Mouse (Mus musculus) embryonic stem cell, embryonic (primary cell): ENCODE results near the gene Tlcd1.

Experiments
- CTCF ChIA-PET, 4 experiments: fragments of 300-600 bp in 2 of 4; fragments of 350-600 bp in 2 of 4; sonication (Branson Sonifier 250); formaldehyde crosslinking; loops; one replicate each; lab custom pipeline; 2022; ENCODE audit warnings: inconsistent platforms in 2 of 4; lab: Charles Lee
- POLR2A ChIA-PET, 4 experiments: fragments of 300-600 bp in 2 of 4; fragments of 350-600 bp in 2 of 4; sonication (Branson Sonifier 250); formaldehyde crosslinking; loops; one replicate each; lab custom pipeline; 2022; ENCODE audit warnings: antibody characterized with exemption in 4 of 4, inconsistent platforms in 1 of 4; lab: Charles Lee

The Tlcd1 gene

GRCm38 (mm10) chr11:78177903-78178858 is 1.7 kb downstream of the Tlcd1 start:
- POLR2A ChIA-PET, result interaction anchor here (0.6 to 16.1 kb wide), 56 partner anchors 9 to 351 kb away, joined by 3 to 461 read pairs (median 6); partner anchors contain the start of genes Eral1 (in 2 of the 4), Phf12 (in 2 of the 4), Rab34 (in 2 of the 4) and Sdf2 (in 2 of the 4)
- CTCF ChIA-PET, result interaction anchor here in 3 of 4 experiments (0.5 to 3.6 kb wide), 24 partner anchors 11 to 352 kb away, joined by 3 to 35 read pairs (median 3); partner anchors contain the start of genes Dhrs13 (in 1 of the 3), Flot2 (in 1 of the 3), Pipox (in 1 of the 3) and Traf4 (in 1 of the 3)

DNA sequence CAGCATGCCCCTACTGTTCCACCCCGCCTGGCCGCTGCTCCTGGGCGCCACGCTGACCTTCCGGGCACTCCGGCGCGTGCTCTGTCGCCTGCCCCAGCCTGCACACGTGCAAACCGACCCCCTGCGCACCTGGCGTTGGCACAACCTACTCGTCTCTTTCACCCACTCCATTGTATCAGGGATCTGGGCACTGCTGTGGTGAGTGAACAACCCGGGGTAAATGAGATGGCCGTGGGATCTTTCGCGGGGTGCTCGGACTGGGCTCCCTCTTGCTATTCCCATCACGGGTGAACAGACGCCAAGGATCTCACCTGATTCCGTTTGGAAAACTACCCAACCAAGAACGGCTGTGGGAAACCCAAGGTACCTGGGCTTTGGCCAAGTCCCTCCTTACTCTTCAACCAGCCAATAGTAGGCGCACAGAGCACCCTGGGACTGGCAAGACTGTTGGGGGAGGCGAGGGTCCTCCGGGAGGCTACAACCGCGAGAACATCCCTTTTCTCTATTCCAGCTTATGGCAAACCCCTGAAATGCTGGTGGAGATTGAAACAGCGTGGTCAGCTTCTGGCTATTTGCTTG is 2.4 kb downstream of the Tlcd1 start:
- ChIA-PET CTCF (interaction anchor here in 2 of 4 experiments (0.6 to 3.6 kb wide), 11 partner anchors 12 to 353 kb away, joined by 3 to 35 read pairs (median 7); partner anchors contain the start of genes Dhrs13 (in 1 of the 2), Pipox (in 1 of the 2) and Traf4 (in 1 of the 2)), POLR2A (interaction anchor here (0.6 to 16.1 kb wide), 39 partner anchors 8 to 285 kb away, joined by 3 to 461 read pairs (median 5); partner anchors contain the start of genes Phf12 (in 2 of the 4), Proca1 (in 2 of the 4), Rab34 (in 2 of the 4) and Traf4 (in 2 of the 4))

GRCm38 (mm10) chr11:78179438-78179999 is 3.0 kb downstream of the Tlcd1 start:
- CTCF ChIA-PET, result interaction anchor here in 1 of 4 experiments (0.6 to 2.9 kb wide), 3 partner anchors 16 to 160 kb away, joined by 3 to 10 read pairs (median 4); no protein-coding TSS in a partner anchor
- POLR2A ChIA-PET, result interaction anchor here (0.8 to 16.1 kb wide), 35 partner anchors 8 to 232 kb away, joined by 3 to 461 read pairs (median 4); partner anchors contain the start of genes Phf12 (in 2 of the 4), Proca1 (in 2 of the 4), Rab34 (in 2 of the 4) and Traf4 (in 2 of the 4)

DNA sequence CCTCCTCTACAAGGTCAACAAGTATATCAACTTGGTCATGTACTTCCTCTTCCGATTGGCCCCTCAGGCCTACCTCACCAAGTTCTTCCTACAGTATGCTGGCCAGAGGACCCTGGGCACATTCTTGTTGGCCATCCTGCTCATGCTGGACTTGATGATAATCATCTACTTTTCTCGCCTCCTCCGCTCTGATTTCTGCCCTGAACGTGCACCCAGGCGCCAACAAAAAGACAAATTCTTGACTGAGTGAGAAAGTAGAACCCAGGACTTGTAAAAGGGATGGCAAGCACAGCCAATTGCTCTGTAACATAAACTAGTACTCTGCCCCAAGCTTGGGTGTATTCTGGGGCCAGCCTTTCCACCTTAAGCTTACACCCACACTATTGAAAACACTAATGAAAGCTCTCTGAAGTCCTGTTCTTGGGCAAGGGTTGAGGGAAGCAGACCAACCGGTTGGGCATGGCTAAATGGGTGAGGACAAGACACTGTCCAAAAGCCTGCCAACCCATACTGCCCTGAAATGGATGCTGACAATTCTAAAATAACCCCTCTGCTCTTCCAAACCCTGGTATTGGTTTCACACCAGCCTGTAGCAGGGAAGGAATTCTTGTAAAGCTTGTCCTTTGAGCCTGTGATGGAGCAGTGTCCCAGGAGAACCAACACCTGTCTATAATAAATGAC is 3.7 kb downstream of the Tlcd1 start:
- POLR2A ChIA-PET, result interaction anchor here (0.6 to 16.1 kb wide), 40 partner anchors 7 to 572 kb away, joined by 3 to 461 read pairs (median 4); partner anchors contain the start of genes Eral1 (in 2 of the 4), Phf12 (in 2 of the 4), Proca1 (in 2 of the 4) and Traf4 (in 2 of the 4)

GRCm38 (mm10) chr11:78181830-78182357 is 5.4 kb downstream of the Tlcd1 start:
- POLR2A ChIA-PET, result interaction anchor here (0.6 to 16.1 kb wide), 32 partner anchors 8 to 508 kb away, joined by 3 to 461 read pairs (median 13); partner anchors contain the start of genes Fam222b (in 2 of the 4), Phf12 (in 2 of the 4), Proca1 (in 2 of the 4) and Traf4 (in 2 of the 4)
- CTCF ChIA-PET, result no interaction called here

More for the DNA sequence above, 3.7 kb downstream of the Tlcd1 start:
- CTCF ChIA-PET, result interaction anchor here in 1 of 4 experiments (0.8 kb wide), 1 partner anchor 21 kb away, joined by 3 read pairs; no protein-coding TSS in a partner anchor

DNA sequence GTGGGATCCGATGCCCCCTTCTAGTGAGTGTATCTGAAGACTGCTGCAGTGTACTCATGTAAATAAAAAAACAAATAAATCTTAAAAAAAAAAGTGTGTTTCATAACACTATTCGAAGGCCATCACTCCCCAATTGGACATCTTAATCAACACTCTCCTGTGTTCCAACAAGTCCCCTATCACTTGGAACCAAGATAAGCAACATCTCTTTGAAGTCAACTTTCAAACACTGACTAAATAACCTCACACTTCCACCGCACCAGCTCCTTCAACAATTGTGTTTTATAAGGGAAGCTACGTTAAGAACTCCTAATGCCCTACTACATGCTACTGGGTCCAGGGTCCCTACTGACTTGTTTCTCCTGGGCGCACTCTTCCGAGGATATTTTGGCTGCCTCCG is 5.9 kb downstream of the Tlcd1 start:
- CTCF ChIA-PET, result interaction anchor here in 2 of 4 experiments (0.7 to 2.5 kb wide), 4 partner anchors 12 to 1839 kb away, joined by 3 to 29 read pairs (median 4); no protein-coding TSS in a partner anchor

DNA sequence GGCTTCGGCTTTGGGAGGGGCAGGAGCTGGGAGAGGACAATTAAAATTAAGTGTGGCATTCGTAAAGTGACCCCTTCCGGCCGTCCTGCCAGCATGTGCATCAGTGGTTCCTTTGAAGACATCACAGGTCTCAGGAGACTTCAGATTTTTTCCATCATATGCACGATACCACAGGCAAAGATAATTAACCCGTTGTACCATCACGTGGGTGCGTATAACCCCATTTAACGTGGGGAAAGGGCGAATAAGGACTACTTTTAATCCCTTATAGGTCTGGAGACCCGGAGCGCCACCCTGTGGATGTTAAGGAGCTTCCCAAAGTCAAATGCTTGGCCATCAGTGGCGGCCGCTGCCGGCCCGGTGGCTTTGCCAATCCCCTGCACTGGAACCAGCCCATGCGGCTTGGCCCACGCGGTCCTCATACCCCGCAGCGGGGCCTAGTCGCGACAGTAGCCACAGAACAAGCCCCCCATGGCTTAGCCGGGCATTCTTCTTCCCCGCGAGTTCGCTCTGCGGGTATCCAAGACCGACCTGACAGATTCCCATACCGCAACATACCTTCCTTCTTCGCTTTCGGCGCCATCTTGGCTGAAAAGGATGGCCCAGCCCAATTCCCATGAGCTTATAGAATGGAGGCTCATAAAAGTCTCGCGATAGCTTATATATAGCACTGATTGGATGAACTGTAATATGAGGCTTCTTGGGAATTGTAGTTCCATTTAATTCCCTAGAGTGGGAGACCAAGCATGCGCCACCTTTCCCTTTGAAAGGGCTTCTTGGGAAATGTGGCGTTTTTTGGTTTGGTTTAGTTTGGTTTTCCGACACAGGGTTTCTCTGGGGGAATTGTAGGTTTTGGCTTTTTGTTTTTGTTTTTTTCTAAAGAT is 6.7 kb downstream of the Tlcd1 start, which contains the start of gene Rpl23a:
Gene Rpl23a (minus strand): TSS at position 624 of the 884 bp plus-strand sequence.
- ChIA-PET POLR2A (interaction anchor here (0.5 to 16.1 kb wide), 152 partner anchors 8 to 690 kb away, joined by 3 to 461 read pairs (median 4); partner anchors contain the start of genes Fam222b (in 3 of the 4), Flot2 (in 3 of the 4), Phf12 (in 3 of the 4) and Pigs (in 3 of the 4)), CTCF (interaction anchor here in 3 of 4 experiments (0.5 to 2.5 kb wide), 16 partner anchors 9 to 1840 kb away, joined by 3 to 29 read pairs (median 4); partner anchors contain the start of genes Dhrs13 (in 1 of the 3) and Myo18a (in 1 of the 3))

More for the DNA sequence above, 5.9 kb downstream of the Tlcd1 start:
- POLR2A ChIA-PET, result interaction anchor here (0.9 to 16.1 kb wide), 69 partner anchors 8 to 509 kb away, joined by 3 to 461 read pairs (median 6); partner anchors contain the start of genes Phf12 (in 3 of the 4), Traf4 (in 3 of the 4), Aldoc (in 2 of the 4) and Eral1 (in 2 of the 4)

GRCm38 (mm10) chr11:78183884-78184514 is 7.5 kb downstream of the Tlcd1 start:
- ChIA-PET POLR2A (interaction anchor here (0.6 to 16.1 kb wide), 136 partner anchors 10 to 691 kb away, joined by 3 to 461 read pairs (median 5); partner anchors contain the start of genes Fam222b (in 3 of the 4), Flot2 (in 3 of the 4), Phf12 (in 3 of the 4) and Pigs (in 3 of the 4)), CTCF (interaction anchor here in 2 of 4 experiments (0.6 to 2.5 kb wide), 12 partner anchors 10 to 421 kb away, joined by 3 to 29 read pairs (median 4); partner anchors contain the start of genes Dhrs13 (in 1 of the 2) and Myo18a (in 1 of the 2))

DNA sequence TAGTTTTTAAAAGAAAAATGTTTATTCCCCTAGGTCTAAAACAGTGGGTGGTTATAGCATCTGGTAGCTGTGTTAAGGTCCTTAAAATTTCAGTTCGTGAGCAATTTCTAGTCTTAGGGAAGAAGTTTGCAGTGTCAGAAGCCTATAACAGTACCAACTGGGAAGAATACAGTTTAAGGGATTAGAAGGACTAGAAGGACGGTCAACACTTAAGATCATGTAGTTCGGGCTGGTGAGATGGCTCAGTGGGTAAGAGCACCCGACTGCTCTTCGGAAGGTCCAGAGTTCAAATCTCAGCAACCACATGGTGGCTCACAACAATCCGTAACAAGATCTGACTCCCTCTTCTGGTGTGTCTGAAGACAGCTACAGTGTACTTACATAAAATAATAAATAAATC is 8.2 kb downstream of the Tlcd1 start:
- CTCF ChIA-PET, result interaction anchor here in 1 of 4 experiments (1.0 to 2.5 kb wide), 3 partner anchors 10 to 26 kb away, joined by 3 to 29 read pairs (median 14); no protein-coding TSS in a partner anchor
- POLR2A ChIA-PET, result interaction anchor here in 3 of 4 experiments (0.7 to 16.1 kb wide), 28 partner anchors 10 to 203 kb away, joined by 3 to 461 read pairs (median 16); partner anchors contain the start of genes Phf12 (in 2 of the 3), Proca1 (in 2 of the 3), Traf4 (in 2 of the 3) and 2610507B11Rik (in 1 of the 3)

- ChIA-PET CTCF (interaction anchor here in 2 of 4 experiments (0.5 to 1.7 kb wide), 6 partner anchors 11 to 776 kb away, joined by 3 to 8 read pairs (median 4); partner anchors contain the start of genes Nek8 (in 1 of the 2) and Tlcd1 (in 1 of the 2)), POLR2A (interaction anchor here (0.5 to 14.4 kb wide), 61 partner anchors 5 to 501 kb away, joined by 3 to 254 read pairs (median 4); partner anchors contain the start of genes 2610507B11Rik (in 3 of the 4), Nek8 (in 3 of the 4), Tlcd1 (in 3 of the 4) and Fam222b (in 1 of the 4))
Measured at GRCm38 (mm10) chr11:78188331-78189233, 12.1 kb downstream of the Tlcd1 start, which contains the start of gene Rab34. Rab34 (plus strand) TSS chr11:78188430.

DNA sequence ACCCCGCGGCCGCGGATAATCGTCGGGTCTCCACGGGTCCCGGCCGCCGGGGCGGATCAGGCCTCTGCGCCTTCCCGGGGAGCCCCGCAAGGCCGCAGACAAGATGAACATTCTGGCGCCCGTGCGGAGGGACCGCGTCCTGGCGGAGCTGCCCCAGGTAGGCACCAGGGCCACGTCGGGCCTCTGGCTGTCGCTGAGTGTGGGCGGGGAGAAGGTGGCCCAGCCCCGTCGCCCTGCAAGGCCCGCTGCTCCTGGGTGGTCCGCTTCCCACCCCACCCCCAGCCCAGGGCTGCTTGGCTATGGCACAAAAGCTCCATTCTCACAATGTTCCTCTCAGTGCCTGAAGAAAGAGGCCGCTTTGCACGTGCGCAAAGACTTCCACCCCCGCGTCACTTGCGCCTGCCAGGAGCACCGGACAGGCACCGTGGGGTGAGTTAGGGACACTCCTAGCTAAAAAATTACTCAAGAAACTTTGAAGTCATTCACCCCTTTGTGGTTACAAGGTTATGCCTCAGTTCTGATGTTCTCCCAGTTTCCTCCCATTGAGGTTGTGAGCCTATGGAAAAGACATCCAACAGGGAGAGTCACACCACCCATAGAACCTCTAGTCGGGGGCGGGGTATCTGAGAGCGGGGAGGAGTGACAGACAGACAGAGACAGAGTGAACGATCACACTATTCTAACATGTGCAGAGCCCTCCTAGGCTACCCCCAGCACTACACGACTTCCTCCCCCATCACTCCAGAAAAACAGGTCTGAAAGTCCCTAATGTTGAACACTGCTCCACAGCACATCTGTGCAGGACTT is 12.9 kb downstream of the Tlcd1 start:
- ChIA-PET POLR2A (interaction anchor here (0.5 to 14.4 kb wide), 58 partner anchors 6 to 501 kb away, joined by 3 to 254 read pairs (median 4); partner anchors contain the start of genes 2610507B11Rik (in 3 of the 4), Nek8 (in 3 of the 4), Tlcd1 (in 3 of the 4) and Pigs (in 2 of the 4)), CTCF (interaction anchor here in 2 of 4 experiments (0.5 to 1.7 kb wide), 7 partner anchors 12 to 776 kb away, joined by 3 to 8 read pairs (median 3); partner anchors contain the start of genes Nek8 (in 1 of the 2) and Tlcd1 (in 1 of the 2))
